Mouse (Mus musculus): ENCODE results near the gene Ubr4. TPM values are rescaled to one million over a fixed set of nuclear protein-coding genes. Genes with fewer than 3 reads are reported as not detected.
"Not testable (repeated sequence)": the region's sequence is repeated elsewhere in the genome, so short reads cannot be mapped to it uniquely, and the experiment has no call there.

Ubr4 gene
- total RNA-seq, 2 experiments from 2014 or later, result 109 to 115 TPM

GRCm38 (mm10) chr4:139483461-139484105 lies 131.2 kb downstream of the Ubr4 start:
- no peak for DNase-seq (ENCODE audit: low spot score)

- no peak for DNase-seq (ENCODE audit: low spot score)
Observed at GRCm38 (mm10) chr4:139484496-139484895, 132.1 kb downstream of the Ubr4 start.

GRCm38 (mm10) chr4:139487085-139487484 lies 134.7 kb downstream of the Ubr4 start:
- DNase-seq (ENCODE audit: low spot score), result no peak

GRCm38 (mm10) chr4:139488325-139488724 lies 135.9 kb downstream of the Ubr4 start:
- no peak for DNase-seq (ENCODE audit: low spot score)

DNA sequence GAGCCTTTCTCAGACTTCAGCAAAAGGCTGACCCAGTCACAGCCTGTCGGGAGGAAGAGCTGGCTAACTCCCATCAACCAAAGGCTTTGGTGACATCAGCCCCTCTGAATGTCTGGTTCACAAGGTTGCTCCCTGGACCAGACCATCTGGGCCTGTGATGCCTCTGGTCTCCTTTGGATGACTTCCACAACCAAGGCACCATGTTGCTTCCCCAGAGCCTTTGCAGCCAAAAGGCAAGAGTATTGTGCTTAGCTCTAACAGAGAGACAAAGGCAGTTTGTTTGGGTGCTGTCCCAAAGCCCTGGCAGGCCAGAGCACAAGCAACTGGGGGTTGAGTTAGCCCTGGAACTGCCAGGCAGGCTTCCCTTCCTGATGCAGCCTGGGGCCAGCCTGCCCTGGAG lies 137.5 kb downstream of the Ubr4 start:
- DNase-seq (ENCODE audit: low spot score), result no peak

GRCm38 (mm10) chr4:139490413-139491055 lies 138.1 kb downstream of the Ubr4 start:
- peak; percentile 71 for DNase-seq (ENCODE audit: low spot score)

DNA sequence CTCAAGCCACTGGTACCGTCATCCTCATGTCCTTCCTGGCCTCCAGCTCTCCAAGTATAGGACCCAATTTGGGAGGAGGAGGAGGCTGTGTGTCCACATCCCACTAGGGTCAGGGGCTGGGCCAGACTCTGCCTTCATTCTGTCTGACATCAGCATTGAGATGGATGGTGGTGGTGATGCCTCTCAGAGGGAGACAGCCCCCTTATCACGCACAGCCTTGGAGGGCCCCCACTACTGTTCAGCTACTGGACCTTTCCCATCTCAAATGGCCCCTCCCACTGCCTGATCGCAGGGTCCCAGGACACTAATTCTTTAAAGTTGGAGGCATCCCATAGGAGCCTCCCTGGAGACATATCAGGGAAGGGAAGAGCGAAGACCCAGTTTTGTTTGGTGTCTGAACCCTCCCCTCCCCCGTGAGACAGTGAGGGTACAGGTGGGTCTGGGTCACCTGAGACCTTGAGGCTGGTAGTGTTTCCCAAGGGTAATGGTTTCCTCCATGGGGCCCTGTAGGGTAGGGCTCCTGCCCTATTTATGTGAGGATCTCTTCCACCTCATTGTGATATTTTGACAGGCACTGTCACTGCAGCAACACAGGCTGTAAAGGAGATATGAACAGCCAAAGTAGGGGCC lies 139.2 kb downstream of the Ubr4 start:
- DNase-seq (ENCODE audit: low spot score), result no peak

GRCm38 (mm10) chr4:139492258-139492833 lies 139.9 kb downstream of the Ubr4 start:
- DNase-seq (ENCODE audit: low spot score), result no peak

DNA sequence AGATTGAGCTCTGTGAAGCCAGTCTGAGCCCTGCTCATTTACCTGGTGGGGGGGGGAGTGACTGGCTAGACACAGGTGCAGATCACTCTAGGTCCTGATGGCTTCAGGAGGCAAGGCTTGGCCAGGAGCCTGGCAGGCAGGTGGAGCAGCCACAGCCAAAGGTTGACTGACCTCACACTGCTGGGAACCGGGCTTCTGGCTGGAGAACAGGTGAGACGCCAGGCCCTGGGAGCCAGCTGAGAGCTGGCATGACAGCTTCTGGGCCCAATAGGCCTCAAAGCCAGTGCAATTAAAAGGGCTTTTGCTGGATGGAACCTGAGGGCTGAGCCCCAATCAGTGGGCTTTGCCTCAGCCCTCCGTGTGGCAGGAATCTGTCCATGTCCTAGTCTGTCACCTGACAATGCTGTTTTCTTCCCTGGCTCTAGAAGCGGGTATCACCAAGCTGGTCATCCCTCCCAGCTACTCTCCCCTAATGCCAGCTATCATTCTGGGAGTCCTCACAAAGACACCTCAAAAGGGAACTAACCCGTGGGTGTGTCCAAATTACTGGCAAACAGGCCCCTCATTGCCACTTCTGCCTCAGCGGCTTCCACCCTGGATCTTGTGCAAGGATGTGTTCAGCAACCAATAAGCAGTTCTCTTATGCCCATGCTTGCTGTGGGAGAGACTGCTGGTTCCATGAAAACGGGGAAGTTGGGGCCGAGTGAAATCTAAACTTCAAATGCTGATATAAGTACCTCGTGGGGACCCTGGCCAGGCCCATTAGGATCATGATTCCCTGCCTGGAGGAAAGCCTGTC lies 141.0 kb downstream of the Ubr4 start:
- peak; percentile 30 for DNase-seq (ENCODE audit: low spot score)

DNA sequence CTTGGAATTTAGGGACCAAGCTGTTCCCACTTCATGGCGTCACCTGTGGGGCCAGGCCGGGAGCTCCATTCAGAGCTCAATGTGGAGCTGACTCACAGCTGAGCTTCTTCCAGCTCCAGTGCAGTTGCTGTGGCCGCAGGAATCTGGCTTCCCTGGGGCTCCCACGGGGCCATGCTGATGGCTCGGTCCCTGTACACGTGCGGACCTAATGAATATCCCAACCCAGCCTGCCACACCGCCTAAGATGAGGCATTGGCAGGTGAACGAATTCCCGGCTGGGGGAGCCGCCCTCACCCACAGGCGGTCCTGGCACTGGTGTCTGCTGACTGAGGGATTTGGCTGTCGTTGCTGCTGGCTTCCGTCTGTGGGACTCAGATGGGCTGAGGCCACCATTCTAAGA lies 148.4 kb downstream of the Ubr4 start:
- DNase-seq (ENCODE audit: low spot score), result peak; percentile 61

- no peak for DNase-seq (ENCODE audit: low spot score)
Observed at GRCm38 (mm10) chr4:139501702-139502101, 149.3 kb downstream of the Ubr4 start.

DNA sequence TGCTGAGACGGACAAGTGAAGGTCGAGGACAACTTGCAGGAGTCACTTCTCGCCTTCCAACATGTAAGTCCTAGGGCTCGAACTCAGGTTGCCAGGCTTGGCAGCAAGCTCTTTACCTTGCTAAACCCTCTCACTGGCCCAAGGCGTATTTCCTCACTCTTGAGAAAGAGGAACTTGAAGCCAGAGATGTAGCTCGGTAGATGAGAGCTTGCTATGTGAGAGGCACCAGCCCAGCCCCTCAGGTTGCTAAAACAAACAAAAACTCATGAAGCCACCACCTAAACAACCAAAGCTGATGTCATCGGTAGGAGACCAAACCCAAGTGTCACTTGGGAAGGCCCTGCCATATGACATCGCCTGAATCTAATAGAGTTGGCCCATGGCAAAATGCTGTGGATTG lies 151.5 kb downstream of the Ubr4 start:
- DNase-seq (ENCODE audit: low spot score), result no peak

DNA sequence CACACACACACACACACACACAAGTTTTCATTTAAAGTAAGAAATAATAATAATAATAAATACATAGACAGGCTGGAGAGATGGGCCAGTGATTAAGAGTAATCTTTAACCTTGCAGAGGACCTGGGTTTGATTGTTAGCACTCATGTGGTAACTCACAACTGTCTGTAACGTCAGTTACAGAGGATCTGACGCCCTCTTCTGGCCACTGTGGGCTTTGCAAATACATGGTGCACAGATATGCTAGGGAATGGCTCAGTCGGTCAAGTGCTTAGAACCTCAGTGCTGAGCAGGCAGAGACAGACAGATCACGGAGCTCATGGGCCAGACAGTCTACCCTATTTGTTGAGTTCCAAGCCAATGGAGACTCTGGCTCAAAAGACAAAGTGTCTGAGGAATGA lies 153.3 kb downstream of the Ubr4 start:
- DNase-seq (ENCODE audit: low spot score), result no peak

DNA sequence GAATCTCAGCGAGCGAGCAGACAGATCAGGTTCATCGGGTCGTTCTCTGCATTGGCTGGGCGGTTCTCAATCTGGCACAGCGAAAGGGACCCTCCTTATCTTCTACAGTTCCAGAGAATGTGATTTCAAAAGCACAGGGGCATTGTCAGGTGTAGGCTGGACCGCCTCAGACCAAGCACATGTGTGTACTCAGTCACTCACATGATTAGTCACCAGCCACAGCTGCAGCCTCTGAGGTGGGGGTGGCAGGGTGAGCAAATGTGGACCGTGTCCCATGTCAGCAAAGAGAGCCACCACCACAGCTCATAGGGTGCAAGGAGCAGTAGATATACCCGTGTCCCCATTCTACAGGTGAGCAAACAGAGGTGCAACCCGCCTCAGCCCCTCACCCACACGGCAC lies 154.3 kb downstream of the Ubr4 start:
- DNase-seq (ENCODE audit: low spot score), result no peak

GRCm38 (mm10) chr4:139509069-139509468 lies 156.7 kb downstream of the Ubr4 start:
- DNase-seq (ENCODE audit: low spot score), result no peak

- no peak for DNase-seq (ENCODE audit: low spot score)
Observed at GRCm38 (mm10) chr4:139511557-139511956, 159.1 kb downstream of the Ubr4 start.

DNA sequence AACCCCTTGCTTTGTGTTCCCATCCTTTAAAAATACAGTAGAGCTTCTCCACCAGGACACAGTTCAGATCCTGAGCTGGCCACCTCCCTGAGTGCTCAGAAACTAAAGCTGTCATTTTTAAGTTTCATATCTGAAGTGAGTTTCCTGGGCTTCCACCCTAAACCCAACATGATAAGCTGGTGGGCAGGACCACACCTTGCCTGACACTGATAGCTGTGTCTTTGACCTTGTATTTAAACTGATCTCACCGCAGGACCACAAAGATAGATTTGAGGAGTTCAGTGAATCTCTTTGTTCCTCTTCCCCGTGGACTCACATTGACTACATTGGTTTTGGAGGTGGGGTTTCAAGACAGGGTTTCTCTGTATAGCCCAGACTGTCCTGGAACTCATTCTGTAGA lies 160.6 kb downstream of the Ubr4 start:
- DNase-seq (ENCODE audit: low spot score), result no peak

- no peak for DNase-seq (ENCODE audit: low spot score)
Observed at GRCm38 (mm10) chr4:139519221-139519620, 166.8 kb downstream of the Ubr4 start.

DNA sequence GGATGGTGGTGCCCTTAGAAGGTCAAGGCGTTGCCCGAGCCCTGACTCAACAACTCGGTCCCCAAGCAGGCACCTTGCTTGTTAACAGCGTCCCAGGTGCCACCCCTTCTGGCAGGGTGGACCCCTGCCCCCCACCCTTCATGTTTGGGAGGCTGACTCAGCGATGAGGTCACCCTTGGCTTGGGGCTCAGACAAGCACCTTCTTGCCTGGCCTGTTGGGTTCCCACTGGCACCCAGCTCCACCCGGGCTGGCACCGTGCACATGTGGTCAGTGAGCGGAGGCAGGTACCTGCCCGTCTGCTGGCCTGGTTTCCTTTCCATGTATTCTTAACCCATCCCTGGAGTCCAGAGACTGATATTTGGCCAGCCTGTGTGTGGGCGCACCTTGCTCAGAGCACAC lies 169.5 kb downstream of the Ubr4 start:
- no peak for DNase-seq (ENCODE audit: low spot score)

- no peak for DNase-seq (ENCODE audit: low spot score)
Observed at GRCm38 (mm10) chr4:139526475-139526874, 174.1 kb downstream of the Ubr4 start.

GRCm38 (mm10) chr4:139530248-139530647 lies 177.8 kb downstream of the Ubr4 start, which contains the start of gene Iffo2:
Gene Iffo2 (plus strand): TSS chr4:139530548.
- not testable (repeated sequence) for DNase-seq (ENCODE audit: low spot score)

- no peak for DNase-seq (ENCODE audit: low spot score)
Observed at GRCm38 (mm10) chr4:139532081-139532480, 179.7 kb downstream of the Ubr4 start.
